Mouse (Mus musculus) granulocyte monocyte progenitor cell, adult 5-6 weeks (primary cell): ENCODE data around the gene Pced1a. TPM values are rescaled to one million over a fixed set of nuclear protein-coding genes. Genes with fewer than 3 reads are reported as not detected.

ENCODE experiments used
- ATAC-seq: replicated peaks from 2 replicates; pipeline ENCODE4 v1.8.0; 2016; ENCODE audit warnings: mild to moderate bottlenecking, moderate TSS enrichment, inconsistent platforms; ENCODE audit not compliant: poor library complexity, severe bottlenecking
- total RNA-seq, 2 experiments: library from RNA; stranded (forward) in 1 of 2; stranded (reverse) in 1 of 2; fragments of 200-712, 200-1000 nt in 1 of 2; fragments of >200 nt in 1 of 2; fragmentation: Nextera tagmentation in 1 of 2; gene quantifications; 2 replicates each; pipeline ENCODE4 v1.2.3; 2014 to 2017

The Pced1a gene
- 13.0 and 14.9 TPM in 2 replicates for total RNA-seq (2014; fragmentation: Nextera tagmentation)
- 13.6 and 17.2 TPM in 2 replicates for total RNA-seq (2017)

DNA sequence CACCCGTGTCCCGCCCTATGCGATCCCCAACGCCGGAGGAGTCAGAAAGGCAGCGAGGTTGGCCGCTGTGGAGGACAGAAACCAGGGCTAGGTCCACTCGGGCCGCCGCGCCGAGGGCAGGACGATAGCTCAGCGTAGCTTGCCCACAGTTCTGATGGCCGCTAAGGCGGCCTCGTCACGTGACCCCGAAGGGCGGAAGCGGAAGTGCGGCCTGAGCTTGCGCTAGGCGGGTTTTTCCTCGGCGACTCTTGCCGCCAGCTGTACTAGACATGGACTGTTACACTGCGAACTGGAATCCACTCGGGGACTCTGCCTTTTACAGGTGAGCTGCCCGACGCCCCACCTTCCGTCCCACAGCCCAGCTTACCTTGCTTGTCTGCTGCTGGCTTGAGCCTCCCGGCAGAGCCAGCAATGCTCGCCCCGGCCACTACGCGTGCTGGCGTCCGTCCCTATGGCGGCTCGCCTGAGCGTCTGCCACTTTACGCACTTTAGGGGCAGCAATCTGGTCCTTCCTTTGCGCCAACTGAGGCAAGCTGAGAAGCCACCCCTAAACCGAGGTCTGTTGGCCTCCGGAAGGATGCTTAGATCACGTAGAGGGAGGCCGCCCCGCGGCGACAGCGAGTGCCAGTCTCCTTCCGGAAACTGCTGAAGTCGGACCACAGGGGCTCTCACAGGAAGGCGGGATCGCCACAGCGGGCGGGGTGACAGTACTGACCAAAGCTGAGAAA is at the start of gene Pced1a, which contains the start of gene Vps16:
Pced1a (minus strand) TSS at position 576 of the 728 bp plus-strand sequence.
Vps16 (plus strand) TSS at position 214 of the 728 bp plus-strand sequence.
- peak; percentile 80 for ATAC-seq

DNA sequence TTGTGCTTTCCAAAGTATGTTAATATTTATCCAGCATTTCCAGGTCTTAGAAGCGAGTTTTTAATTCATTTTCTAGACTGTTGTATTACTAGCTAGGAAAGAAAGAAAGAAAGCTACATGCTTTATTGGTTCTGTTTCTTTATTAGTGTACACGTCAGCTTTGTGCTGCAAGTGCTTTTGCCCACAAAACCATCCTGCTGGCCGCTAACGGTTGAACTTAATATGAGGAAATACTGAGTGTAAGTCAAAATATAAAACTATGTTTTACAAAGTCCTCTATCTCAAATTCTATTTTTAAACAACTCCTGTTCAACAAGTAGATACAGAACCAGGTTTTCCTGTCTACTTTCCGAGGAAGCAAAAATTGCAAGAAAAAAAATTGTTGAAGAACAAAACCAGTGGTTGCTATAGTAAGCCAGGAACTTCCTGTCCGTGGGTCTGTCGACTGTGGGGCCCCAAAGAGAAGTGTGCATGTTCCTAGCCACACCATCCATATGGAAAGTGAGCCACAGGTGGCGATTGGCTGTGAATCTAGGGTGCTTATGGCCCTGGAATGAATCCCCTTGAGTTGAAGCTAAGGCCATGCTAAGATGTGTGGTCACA is 48.5 kb upstream of the Pced1a start:
- ATAC-seq = peak; percentile 79

- no peak for ATAC-seq
These were observed 45.4 kb upstream of the Pced1a start for GRCm38 (mm10) chr2:130469935-130470334.

GRCm38 (mm10) chr2:130469366-130469765 is 44.9 kb upstream of the Pced1a start:
- ATAC-seq = no peak

DNA sequence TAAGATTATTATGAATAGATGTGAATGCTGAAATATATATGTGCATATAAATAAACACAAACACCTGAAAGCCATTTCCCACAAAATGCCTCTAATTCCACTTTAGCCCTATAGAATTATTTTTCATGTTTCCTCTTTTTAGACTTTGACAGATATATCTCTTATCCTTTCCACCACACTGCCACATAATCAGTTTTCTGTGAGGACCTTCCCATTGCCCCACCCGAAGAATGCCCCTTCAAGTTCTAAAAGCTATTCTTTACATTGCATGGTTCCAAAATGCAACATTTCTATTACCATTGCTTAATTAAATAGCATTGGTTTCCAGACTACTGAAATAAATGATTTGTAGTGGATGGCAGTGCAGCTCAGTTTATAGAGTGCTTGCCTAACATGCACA is 41.9 kb upstream of the Pced1a start:
- ATAC-seq = no peak

DNA sequence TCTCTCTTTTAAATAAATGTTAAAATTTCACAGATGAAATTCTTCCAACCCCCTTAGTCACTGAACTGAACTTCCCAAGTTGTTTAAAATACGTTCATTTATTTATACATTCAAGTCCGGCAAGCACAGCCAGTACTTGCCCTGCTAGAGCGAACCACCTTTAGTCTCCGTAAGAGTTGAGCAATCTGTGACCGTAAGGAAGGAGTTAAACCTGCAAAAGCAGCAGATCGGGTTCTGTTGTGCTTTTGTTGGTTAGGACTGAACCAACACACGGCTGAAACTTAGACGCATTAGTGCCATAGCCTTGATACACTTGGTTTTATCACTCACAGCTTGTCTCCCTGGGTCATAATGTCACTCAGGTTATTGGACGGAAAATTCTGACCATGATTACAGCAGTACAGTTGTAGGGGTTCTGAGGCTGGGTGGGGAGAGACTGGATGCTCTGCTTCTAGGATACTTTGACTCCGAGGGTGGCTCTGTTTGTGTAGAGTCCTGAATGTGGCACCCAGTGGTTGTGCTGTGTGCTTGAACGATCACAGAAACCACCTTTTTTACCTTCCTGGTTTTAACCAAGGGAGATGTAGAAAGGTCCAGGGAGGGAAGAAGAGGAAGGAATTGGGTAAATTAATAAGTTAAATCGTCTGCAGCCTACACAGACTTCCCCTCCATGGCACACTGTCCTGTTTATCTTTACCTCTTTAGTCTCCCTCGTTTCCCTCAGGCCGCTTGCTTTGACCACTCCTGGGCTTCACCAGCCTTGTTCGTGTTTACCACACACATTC is 37.0 kb upstream of the Pced1a start:
- ATAC-seq = peak; percentile 56

DNA sequence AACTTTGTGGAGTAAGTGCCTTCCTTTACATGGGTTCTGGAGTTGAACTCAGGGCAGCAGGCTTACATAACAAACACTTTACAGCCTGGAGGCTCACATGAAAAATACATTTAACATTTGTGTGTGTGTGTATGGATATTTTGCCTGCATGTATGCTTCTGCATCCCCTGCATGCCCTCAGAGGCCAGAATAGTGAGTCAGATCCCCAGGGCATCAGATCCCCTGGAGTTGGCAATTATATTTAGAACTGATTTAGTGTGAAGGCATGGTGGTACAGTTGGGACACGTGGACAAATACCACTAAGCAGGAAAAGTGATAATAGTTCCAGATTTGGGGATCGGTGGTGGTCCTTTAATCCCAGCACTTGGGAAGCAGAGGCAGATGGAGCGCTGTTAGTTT is 35.1 kb upstream of the Pced1a start:
- ATAC-seq = no peak

DNA sequence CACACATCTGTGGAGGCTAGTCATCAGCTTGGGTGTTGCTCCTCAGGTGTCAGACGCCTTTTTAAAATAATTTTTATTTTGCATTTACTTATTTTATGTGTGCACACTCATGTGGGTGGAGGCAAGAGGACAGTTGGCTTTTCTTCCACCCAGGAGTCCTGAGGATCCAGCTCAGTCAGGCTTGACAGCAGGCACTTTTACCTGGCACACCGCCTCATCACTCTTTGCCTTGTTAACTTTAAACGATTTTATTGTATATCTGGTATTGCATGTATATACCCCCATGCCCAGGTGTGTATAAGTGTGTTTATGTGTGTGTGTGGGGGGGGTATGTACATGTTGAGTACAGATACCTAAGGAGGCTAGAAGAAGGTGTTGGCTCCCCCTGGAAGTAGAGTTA is 33.4 kb upstream of the Pced1a start:
- no peak for ATAC-seq

DNA sequence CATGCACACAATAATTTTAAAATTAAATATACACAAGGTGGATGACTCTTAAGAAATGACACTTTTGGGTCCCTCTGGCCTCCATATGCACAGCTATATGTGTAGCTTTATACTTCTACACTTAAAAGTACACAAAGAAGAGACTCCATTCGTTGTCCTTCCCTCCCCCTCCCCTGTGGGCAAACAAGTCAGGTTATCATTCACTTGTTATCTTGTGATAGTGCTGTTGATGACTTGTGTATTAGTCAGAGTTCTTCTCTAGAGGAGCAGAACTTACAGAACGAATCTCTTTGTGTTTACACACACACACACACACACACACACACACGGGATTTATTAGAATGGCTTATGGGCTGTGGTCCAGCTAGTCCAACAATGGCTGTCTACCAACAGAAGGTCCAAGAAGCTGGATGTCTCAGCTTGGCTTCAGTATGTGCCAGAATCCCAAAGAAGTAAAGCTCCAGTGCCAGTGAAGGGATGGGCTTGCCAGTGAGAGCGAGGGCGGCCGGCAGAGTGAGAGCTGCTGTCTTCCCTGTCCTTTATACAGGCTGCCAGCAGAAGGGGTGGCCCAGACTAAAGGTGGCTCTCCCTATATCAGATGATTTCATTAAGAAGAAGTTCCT is 30.4 kb upstream of the Pced1a start:
- no peak for ATAC-seq

- no peak for ATAC-seq
These were observed 28.9 kb upstream of the Pced1a start for GRCm38 (mm10) chr2:130453421-130453820.

GRCm38 (mm10) chr2:130452266-130452665 is 27.8 kb upstream of the Pced1a start:
- ATAC-seq = no peak

DNA sequence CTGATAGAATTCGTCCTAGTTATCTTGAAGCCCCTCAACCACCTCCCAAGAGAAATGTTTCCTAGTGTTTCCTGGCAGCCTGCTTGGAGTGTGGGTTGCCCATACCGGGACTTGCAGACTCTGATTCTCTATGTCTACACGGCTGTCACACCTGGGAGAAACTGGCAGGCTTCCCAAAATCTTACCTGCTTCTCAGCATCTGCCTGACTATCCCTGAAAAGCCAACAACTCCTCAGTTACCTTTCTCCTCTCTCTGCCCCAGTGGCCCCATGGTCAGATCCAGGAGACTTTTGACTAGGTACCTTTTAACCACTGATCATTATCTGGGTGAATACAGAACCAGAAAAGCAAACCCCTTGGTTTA is 27.2 kb upstream of the Pced1a start:
- ATAC-seq = no peak

DNA sequence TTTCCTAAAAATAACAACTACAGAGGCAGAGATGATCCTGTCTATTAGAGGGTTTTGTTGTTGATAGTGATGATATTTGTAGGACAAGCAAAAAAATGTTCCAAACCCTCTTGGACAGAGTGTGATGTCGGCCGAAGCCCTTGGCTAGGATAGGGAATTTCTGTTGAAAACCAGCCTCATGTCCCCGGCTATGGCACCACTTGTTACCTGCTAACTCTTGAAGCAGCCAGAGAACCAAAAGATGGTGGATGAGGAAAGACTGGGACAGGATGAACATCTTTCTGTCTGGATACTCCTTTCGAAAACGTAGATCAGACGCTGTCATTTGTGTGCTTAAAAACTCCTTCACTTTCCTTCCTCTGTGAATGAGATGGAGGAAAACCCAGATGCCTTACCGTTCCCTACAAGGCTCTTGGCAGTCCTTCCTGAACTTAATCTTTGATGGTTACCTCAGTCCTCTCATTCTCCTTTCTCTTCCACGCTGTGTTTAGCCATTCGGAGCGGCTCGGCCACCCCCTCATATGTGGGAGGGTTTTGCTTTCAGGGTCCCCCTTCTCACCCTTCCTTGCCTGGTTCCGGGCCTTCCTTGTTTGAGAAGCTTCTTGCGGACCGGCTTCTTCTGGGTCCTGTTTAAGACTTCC is 26.7 kb upstream of the Pced1a start:
- ATAC-seq = no peak

DNA sequence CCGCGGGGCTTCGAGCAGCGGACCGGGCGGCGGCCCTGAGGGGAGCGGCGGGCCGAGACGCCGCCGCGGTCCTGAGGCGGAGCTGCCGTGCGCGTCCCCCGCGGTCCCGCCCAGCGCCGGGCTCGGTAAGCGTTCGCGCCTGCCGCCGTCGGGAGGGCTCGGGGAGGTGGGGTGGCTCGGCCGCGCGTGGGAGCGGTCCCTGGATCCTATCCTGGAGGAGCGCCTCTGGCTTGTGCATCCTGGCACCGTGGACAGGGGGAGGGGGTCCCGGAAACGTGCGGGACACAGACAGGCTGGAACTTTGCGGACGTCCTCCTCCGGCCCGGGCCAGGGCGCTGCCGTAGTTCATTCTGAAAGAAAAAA is 25.9 kb upstream of the Pced1a start:
- ATAC-seq = peak; percentile 50

- ATAC-seq = peak; percentile 94
These were observed 25.4 kb upstream of the Pced1a start, which contains the start of gene Ptpra for GRCm38 (mm10) chr2:130449794-130450433. Gene Ptpra (plus strand): TSS chr2:130450278.

GRCm38 (mm10) chr2:130449021-130449793 is 24.7 kb upstream of the Pced1a start:
- 0 out of 2 replicates have a peak, but pooled peaks have one; percentile 6 for ATAC-seq

DNA sequence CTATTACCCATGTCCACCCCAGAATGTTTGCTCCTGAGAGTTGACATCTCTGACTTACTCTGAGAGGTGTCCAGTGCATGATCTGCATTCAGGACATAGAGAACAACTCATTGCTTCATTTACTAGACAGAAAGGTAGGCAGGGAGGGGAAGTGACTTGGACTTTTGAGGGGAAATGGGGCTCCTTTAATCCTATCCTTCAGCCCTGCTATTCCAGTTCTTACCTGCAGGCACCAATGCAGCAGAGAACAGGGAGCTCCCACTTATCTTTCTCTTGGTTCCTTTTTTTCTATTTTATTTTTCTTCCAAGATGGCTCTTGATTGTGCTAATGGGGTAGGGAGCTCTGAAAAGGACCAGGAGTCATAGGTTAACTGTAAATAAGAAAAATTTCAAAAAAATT is 23.9 kb upstream of the Pced1a start:
- peak; percentile 52 for ATAC-seq

- ATAC-seq = no peak
These were observed 17.7 kb upstream of the Pced1a start for GRCm38 (mm10) chr2:130442162-130442561.
